Mouse (Mus musculus): ENCODE results near the gene Glyat.

The Glyat gene

GRCm38 (mm10) chr19:12685231-12685630 lies 52.1 kb downstream of the Glyat start:
- no peak for DNase-seq

GRCm38 (mm10) chr19:12695590-12695989 lies 62.5 kb downstream of the Glyat start, which contains the start of gene Keg1:
Keg1 (plus strand) TSS chr19:12695786.
- no peak for DNase-seq

- no peak for DNase-seq
These were observed 63.1 kb downstream of the Glyat start for GRCm38 (mm10) chr19:12696221-12696620.

All from thymus, postnatal 14 days (tissue).